Mouse (Mus musculus): ENCODE results near the gene Rad17.

DNA sequence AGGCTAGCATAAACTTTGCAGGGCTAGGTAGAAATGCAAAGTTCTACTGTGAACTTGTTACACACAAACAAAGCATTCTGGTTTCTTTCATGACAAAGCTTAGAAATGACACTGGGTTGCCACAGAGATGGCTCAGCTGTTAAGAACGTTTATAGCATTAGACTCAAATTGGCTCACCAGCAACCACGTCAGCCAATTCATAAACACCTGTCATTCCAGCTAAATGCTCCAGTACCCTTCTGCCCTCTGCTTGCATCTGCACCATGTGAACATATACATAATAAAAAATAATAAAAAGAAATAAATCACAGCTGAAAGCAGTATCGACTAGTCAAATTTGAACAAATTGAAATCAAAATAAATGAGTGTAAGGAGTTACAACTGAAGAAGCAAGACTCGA, 28.6 kb downstream of the Rad17 start:
- TF ChIP-seq CTCF (IDR thresholded peaks at IDR 0.05; ENCODE audit: control insufficient read depth, insufficient read depth, low read length) (no peak), POLR2A (IDR thresholded peaks at IDR 0.05; ENCODE audit: borderline replicate concordance, control insufficient read depth, low read depth, low read length) (no peak)

Data from bone marrow, adult 2 months (tissue).